Mouse (Mus musculus): ENCODE data around the gene Dip2b.

DNA sequence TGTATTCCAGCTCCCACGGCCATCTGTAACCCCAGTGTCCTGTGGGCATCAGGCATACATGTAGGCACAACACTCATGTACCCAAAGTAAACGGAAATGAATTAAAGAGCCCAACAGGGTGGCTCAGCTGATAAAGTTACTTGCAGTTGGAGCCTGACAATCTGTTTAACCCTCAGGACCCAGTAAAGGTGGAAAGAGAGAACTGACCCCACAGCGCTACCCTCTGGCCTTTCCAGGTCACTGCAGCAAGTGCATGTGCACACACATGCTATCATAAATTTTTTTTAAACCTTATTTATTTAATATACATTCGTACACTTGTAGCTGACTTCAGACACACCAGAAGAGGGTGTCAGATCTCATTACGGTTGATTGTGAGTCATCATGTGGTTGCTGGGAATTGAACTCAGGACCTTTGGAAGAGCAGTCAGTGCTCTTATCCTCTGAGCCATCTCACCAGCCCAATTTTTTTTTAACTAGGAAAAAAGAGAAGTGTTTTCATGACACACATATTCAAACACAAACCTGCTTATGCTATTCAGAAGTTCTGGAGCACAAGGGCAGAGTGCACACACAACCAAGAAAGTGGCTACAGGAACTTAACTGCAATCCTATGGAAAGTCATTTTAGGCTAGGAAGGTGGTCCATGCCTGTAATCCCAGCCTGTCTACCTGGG is 146.5 kb downstream of the Dip2b start:
- TF ChIP-seq CTCF (IDR thresholded peaks at IDR 0.05; ENCODE audit: control insufficient read depth, insufficient read depth, insufficient replicate concordance, low read depth, low read length) = peak; percentile 29; the same call in 1 of the 2 replicates
- no peak for TF ChIP-seq POLR2A (IDR thresholded peaks at IDR 0.05; ENCODE audit: control insufficient read depth, low read depth, low read length)
